8 mouse cellular contexts compared by ENCODE assay signal in the genomic region with DNA sequence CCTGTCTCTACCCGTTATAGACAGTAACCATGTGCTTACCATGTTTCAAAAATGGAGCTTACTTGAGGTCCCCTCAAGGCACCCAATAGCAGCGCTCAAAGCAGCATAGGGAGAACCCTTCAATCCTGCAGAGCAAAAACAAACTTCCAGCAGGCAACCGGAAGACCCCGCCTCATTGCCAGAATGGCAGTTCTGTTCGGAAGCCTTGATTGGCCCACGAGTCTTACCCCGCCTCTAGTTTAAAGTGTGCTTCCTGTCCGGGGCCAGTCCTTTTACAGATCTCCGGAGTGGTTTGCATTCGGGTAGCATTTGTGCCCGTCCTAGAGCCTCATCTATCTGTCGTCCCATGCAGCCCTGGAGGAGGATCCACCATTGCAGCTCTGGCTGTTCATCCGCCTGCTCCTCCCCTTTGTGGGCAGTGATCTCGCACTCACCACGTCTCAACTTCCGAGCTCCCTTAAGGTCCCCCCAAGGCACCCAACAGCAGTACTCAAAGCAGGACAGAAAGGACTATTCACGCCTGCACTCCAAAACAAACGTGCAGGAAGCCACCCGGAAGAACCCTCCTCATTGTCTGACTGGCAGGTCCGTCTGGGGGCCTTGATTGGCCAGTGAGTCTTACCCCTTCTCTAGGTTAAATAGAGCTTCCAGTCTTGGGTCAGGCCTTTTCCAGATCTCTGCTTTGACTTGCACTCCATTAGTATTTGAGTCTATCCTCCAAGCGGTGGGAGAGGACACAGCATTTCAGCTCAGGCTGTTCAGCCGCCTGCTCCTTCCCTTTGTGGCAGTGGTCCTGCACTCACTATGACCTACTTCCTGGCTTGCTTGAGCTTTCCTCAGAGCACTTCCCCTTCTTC. TPM values are rescaled to one million over a fixed set of nuclear protein-coding genes. Genes with fewer than 3 reads are reported as not detected.
DNase-seq lines count a peak whose midpoint lies in the region; ATAC-seq lines count a peak whose summit lies in the region.
"Not testable (repeated sequence)": the region's sequence is repeated elsewhere in the genome, so short reads cannot be mapped to it uniquely, and the experiment has no call there.

No protein-coding gene starts in this region.

- peak overlapping the region; percentile 66 for H3K4me2 ChIP-seq in hindbrain, embryonic 15.5 days

- H3K4me1 ChIP-seq in hindbrain, embryonic 15.5 days (replicated peaks) = not testable (repeated sequence)

- DNase-seq in WW6 (ENCODE audit: low read depth, low spot score) = peak; percentile 71
- peak; percentile 37 to 65 for DNase-seq in cerebellum, postnatal 4 days (ENCODE audit: low spot score in 2 of 2)
- peak; percentile 79 for DNase-seq in gastrocnemius, adult 18-20 months (ENCODE audit: low spot score)
- peak; percentile 78 for DNase-seq in left cerebral cortex, adult 11 months (ENCODE audit: low spot score)
- DNase-seq in lung, postnatal 36 days = peak; percentile 91
- peak; percentile 81 for DNase-seq in retina, embryonic 14.5 days (ENCODE audit: low spot score)
- DNase-seq in thymus, postnatal 36 days = peak; percentile 73 to 81

- H3K9ac ChIP-seq in hindbrain, embryonic 15.5 days = peak overlapping the region; percentile 56

- H3K9me3 ChIP-seq in hindbrain, embryonic 15.5 days = not testable (repeated sequence)

- not testable (repeated sequence) for H3K36me3 ChIP-seq in hindbrain, embryonic 15.5 days

- peak; percentile 100 for ATAC-seq in hindbrain, embryonic 15.5 days (ENCODE audit: low FRiP score, low read depth)

- peak overlapping the region; percentile 69 for H3K4me3 ChIP-seq in hindbrain, embryonic 15.5 days

- H3K27me3 ChIP-seq in hindbrain, embryonic 15.5 days = not testable (repeated sequence)

- 7% methylated on average over 22 of the region's 22 CpGs for WGBS in hindbrain, embryonic 15.5 days

- peak overlapping the region; percentile 90 for H3K27ac ChIP-seq in hindbrain, embryonic 15.5 days (replicated peaks)

RNA-seq across cellular contexts. Expression of a gene that starts 22.0 kb away (rescaled TPM):
- total RNA-seq in gastrocnemius, adult 18-20 months (2021) = 10 to 100 TPM; 20.5 to 30.9 TPM
- polyA plus RNA-seq in hindbrain, embryonic 15.5 days (2015; fragmentation: Nextera tagmentation; extraction: Ambion mirVana) = 4.1 and 6.2 TPM in 2 replicates

Comparison
In these comparisons a context has a peak if more than half of its experiments do, and no peak if none do; other contexts are left out.
1. Peak in every context shown above with its lines: DNase-seq, ATAC-seq, H3K4me3 ChIP-seq and H3K27ac ChIP-seq.